Mouse (Mus musculus) liver, postnatal 0 days (tissue): ENCODE results near the gene Hnrnpul2. TPM values are rescaled to one million over a fixed set of nuclear protein-coding genes. Genes with fewer than 3 reads are reported as not detected.

Experiments
- ATAC-seq: fragments of 200-750 bp; cut with Nextera tagmentation; 2 replicates; pipeline ENCODE4 v1.8.0; 2017; ENCODE audit warnings: mild to moderate bottlenecking, moderate library complexity
- DNase-seq: peaks from one replicate; pipeline ENCODE4 v3.0.0-alpha.2; 2016
- H3K27ac ChIP-seq: fragments of 300-500 bp; sonication (generic); 2 replicates; pipeline ENCODE4 v1.5.1; 2014; ENCODE audit warnings: antibody characterized with exemption, moderate library complexity, mild to moderate bottlenecking, low read depth
- H3K27me3 ChIP-seq: fragments of 300-500 bp; sonication (generic); 2 replicates; pipeline ENCODE4 v1.6.1; 2014; ENCODE audit warnings: low read length, control low read depth, mixed read lengths; ENCODE audit not compliant: insufficient read depth
- H3K36me3 ChIP-seq: fragments of 300-500 bp; sonication (generic); replicated peaks from 2 replicates; pipeline ENCODE4 v1.6.1; 2014; ENCODE audit warnings: mild to moderate bottlenecking, control low read depth, low read length, moderate library complexity, mixed read lengths; ENCODE audit not compliant: insufficient read depth
- H3K4me1 ChIP-seq: fragments of 300-500 bp; sonication (generic); 2 replicates; pipeline ENCODE4 v1.6.1; 2014; ENCODE audit warnings: antibody characterized with exemption, mild to moderate bottlenecking, control low read depth; ENCODE audit not compliant: insufficient read depth
- H3K4me2 ChIP-seq: fragments of 300-500 bp; sonication (generic); 2 replicates; pipeline ENCODE4 v1.6.1; 2014; ENCODE audit warnings: low read depth, mild to moderate bottlenecking, low read length, moderate library complexity, mixed read lengths
- H3K4me3 ChIP-seq: fragments of 300-500 bp; sonication (generic); 2 replicates; pipeline ENCODE4 v1.5.1; 2014; ENCODE audit warnings: low read depth, low read length
- H3K9ac ChIP-seq: fragments of 300-500 bp; sonication (generic); replicated peaks from 2 replicates; pipeline ENCODE4 v1.6.1; 2014; ENCODE audit warnings: mild to moderate bottlenecking, moderate library complexity
- H3K9me3 ChIP-seq: fragments of 300-500 bp; sonication (generic); 2 replicates; pipeline ENCODE4 v1.6.1; 2016; ENCODE audit warnings: mild to moderate bottlenecking, control low read depth, low read length, mixed read lengths
- CTCF ChIP-seq: sonication (generic); IDR thresholded peaks from 2 replicates; pipeline ENCODE4 v1.5.1; 2016; ENCODE audit warnings: antibody characterized with exemption, low read depth
- EP300 ChIP-seq: IDR thresholded peaks from 2 replicates; pipeline ENCODE4 v1.6.1; 2016; ENCODE audit warnings: antibody characterized with exemption, low read depth, mild to moderate bottlenecking
- WGBS: fragments of 180-500 bp; shearing (Covaris S2); extraction: QIAGEN DNeasy Blood & Tissue Kit; methylation state at CpG from one replicate; pipeline ENCODE4 v1.1.7; 2014; ENCODE audit not compliant: insufficient replicate concordance; 5-methylcytosine and 5-hydroxymethylcytosine counted together
- polyA plus RNA-seq: library from polyadenylated mRNA; unstranded; fragments of >200 nt; fragmentation: Nextera tagmentation; extraction: Ambion mirVana; gene quantifications from 2 replicates; pipeline ENCODE4 v1.2.1, GENCODE M21; 2015

Gene Hnrnpul2
- polyA plus RNA-seq, 1 experiment from 2014 or later: 2.1 TPM

DNA sequence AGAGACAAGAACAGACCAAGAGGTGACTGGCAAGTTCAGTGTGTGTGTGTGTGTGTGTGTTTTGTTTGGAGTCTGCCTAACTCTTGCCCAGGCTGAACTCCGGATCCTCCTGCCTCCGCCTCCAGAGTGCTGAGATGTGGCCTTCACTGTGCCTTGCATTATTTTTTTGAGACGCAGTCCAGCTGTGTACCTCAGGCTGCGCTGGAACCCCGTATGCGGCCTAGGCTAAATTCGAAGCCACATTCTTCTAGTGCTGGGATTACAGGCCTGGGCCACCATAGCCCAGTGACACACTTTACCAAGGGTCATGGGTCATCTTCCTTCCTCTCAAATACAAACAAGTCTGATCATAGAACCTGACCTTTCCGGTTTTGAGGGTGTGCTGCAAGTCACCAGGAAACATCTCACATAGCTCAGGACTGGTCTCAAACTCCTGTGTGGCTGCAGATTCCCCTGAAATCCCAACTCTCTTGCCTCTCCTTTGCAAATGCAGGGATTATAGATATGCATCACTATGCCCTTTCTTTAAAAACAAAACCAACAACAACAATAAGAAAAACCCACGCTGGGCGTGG lies 52.5 kb downstream of the Hnrnpul2 start:
- Histone ChIP-seq H3K27me3 (no peaks in the 10 kb centered on the region), H3K9me3 (no peaks in the 10 kb centered on the region), H3K4me3 (peak overlapping the region; percentile 96), H3K4me1 (peaks cover 11% of the 10 kb centered on the region; the same call in 1 of the 2 replicates), H3K27ac (peak overlapping the region; percentile 94), H3K4me2 (peak overlapping the region; percentile 77), H3K9ac (peak overlapping the region; percentile 98), H3K36me3 (peaks cover 34% of the 10 kb centered on the region)
- DNase-seq (peak; percentile 33), ATAC-seq (no peak)
- TF ChIP-seq EP300: no peak
- no peak for TF ChIP-seq CTCF
- 60% methylated on average over 10 of the region's 10 CpGs for WGBS

DNA sequence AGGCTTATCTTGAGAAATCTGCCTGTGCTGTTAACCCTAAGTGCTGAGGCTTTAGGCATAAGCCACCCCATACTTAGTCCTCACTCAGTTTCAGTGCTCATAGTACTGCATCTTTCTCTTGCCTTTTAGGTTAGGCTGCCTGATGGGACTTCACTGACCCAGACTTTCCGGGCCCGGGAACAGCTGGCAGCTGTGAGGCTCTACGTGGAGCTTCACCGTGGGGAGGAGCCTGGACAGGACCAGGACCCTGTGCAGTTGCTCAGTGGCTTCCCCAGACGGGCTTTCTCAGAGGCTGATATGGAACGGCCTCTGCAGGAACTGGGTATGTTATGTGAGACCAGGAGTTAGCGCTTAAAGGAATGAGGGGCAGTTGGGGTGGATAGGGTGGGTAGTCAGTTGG lies 55.2 kb downstream of the Hnrnpul2 start:
- Histone ChIP-seq H3K27me3 (no peaks in the 10 kb centered on the region), H3K4me3 (no peak overlapping the region), H3K4me1 (peaks cover 16% of the 10 kb centered on the region), H3K9ac (no peak overlapping the region), H3K36me3 (peaks cover 34% of the 10 kb centered on the region), H3K27ac (no peak overlapping the region), H3K4me2 (no peak overlapping the region), H3K9me3 (no peaks in the 10 kb centered on the region)
- no peak for ATAC-seq
- no peak for DNase-seq
- TF ChIP-seq EP300: no peak
- no peak for TF ChIP-seq CTCF
- 89% methylated on average over 7 of the region's 7 CpGs for WGBS

DNA sequence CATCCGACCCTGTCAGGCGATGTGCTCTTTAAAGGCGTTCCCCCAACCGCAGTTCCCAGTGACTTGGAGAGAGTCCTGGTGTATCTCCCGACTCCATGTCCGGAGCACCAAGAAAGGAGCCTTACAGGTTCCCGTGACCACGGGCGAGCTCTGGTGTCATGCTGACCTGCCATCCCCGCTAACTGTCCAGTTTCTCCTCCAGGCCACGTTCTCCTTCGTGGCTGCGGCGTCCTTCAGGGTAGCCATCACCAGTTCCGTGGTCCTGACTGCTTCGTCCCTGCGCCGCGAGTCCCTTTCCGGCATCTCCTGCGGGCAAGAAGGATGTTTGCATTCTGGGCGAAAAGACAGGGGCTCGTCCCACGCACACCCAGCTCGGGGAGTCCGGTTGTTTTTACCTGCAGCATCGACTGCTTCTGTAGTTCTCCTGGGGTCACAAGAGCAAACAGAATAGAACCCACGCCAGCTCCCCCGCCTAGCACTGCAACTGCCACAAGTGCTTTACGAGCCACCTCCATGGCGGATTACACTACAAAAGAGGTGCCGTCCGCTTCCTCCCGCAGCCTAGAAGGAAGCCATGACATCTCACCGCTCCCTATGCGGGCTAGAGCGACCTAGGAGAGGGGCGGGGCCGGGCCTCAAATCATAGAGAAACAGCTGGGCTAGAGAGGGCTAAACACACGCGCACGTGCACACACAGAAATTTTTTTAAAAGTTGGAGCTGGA lies 60.7 kb downstream of the Hnrnpul2 start, which contains the start of gene Uqcc3:
Gene Uqcc3 (minus strand): TSS at position 613 of the 723 bp plus-strand sequence.
- no peak for TF ChIP-seq CTCF

DNA sequence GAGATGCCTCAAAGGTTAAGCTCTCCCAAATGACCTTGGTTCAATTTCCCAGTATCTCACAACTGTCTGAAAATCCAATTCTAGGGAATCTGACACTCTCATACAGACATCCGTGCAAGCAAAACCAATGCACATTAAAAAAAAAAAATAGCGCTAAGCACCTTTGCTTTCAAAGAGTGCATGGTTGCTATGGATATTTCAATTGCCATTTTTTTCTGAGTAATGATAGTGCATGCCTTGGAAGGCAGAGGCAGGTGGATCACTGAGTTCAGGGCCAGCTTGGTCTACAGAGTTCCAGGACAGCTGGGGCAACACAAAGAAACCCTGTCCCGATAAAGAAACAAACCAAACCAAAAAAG lies 61.2 kb downstream of the Hnrnpul2 start:
- TF ChIP-seq EP300 (no peak), CTCF (no peak)
- Histone ChIP-seq H3K9me3 (no peaks in the 10 kb centered on the region), H3K27me3 (no peaks in the 10 kb centered on the region), H3K4me3 (peak overlapping the region; percentile 94), H3K4me2 (peak overlapping the region; percentile 98), H3K9ac (peak overlapping the region; percentile 53), H3K36me3 (peaks cover 11% of the 10 kb centered on the region), H3K27ac (no peak overlapping the region), H3K4me1 (peaks cover 10% of the 10 kb centered on the region)
- 8% methylated on average over 3 of the region's 3 CpGs for WGBS
- DNase-seq: no peak
- ATAC-seq: no peak; the same call in 1 of the 2 replicates

More for the DNA sequence above, 60.7 kb downstream of the Hnrnpul2 start, which contains the start of gene Uqcc3:
- Histone ChIP-seq H3K27ac (peak within 1 kb of the TSS; percentile 89), H3K4me2 (peak within 1 kb of the TSS; percentile 98), H3K36me3 (peaks cover 15% of the 10 kb centered on the region), H3K27me3 (no peaks in the 10 kb centered on the region), H3K4me3 (peak within 1 kb of the TSS; percentile 94), H3K4me1 (peaks cover 10% of the 10 kb centered on the region), H3K9me3 (no peaks in the 10 kb centered on the region), H3K9ac (peak within 1 kb of the TSS; percentile 88)
- under 1% methylated on average over 42 of the region's 42 CpGs for WGBS
- DNase-seq: peak; percentile 89
- peak; percentile 98 for ATAC-seq

DNA sequence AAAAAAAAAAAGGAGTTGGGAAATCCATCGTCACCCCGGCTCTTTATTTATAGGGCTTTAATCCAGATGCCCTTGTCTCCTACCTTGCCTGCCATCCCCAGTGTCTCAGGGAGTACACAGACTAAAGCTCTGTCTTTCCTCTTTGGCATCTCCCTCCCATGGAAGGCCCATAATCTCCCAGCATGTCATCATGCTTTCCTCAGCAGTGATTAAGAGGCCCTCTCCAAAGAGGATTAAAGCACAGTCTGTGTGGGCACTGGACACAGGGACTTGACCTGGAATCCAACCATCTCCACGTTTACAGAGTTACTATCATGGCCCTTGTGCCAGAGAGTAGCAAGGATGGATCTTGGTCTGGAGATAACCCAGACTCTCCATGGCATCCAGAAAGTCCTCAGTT lies 63.8 kb downstream of the Hnrnpul2 start, which contains the start of the genes Lbhd1 and Gm49403:
Gene Lbhd1 (plus strand): TSS at position 117 of the 400 bp plus-strand sequence.
Gene Gm49403 (plus strand): TSS at position 315 of the 400 bp plus-strand sequence.
- no peaks in the 10 kb centered on the region for H3K36me3 ChIP-seq
- TF ChIP-seq CTCF (no peak), EP300 (no peak)
- H3K27ac ChIP-seq: no peak within 1 kb of the TSS
- 79% methylated on average over 3 of the region's 3 CpGs for WGBS
- no peaks in the 10 kb centered on the region for H3K9me3 ChIP-seq
- H3K4me1 ChIP-seq: peaks cover 18% of the 10 kb centered on the region
- ATAC-seq: no peak
- no peak for DNase-seq
- no peak within 1 kb of the TSS for H3K9ac ChIP-seq
- H3K27me3 ChIP-seq: no peaks in the 10 kb centered on the region
- no peak within 1 kb of the TSS for H3K4me2 ChIP-seq
- no peak within 1 kb of the TSS for H3K4me3 ChIP-seq

Other genes starting within 250 kb of the Hnrnpul2 start
- gene Slc22a8, start 228.8 kb upstream of the Hnrnpul2 start, polyA plus RNA-seq: 0.27 TPM in 2 replicates
- not detected in 2 replicates for gene Slc22a6, start 202.0 kb upstream of the Hnrnpul2 start, polyA plus RNA-seq
- not detected in 2 replicates for gene Chrm1, start 156.2 kb upstream of the Hnrnpul2 start, polyA plus RNA-seq
- 64.4 and 68.0 TPM in 2 replicates for gene Slc3a2, start 96.6 kb upstream of the Hnrnpul2 start, polyA plus RNA-seq
- 36.0 and 36.8 TPM in 2 replicates for gene Wdr74, start 84.2 kb upstream of the Hnrnpul2 start, polyA plus RNA-seq
- gene 1700092M07Rik, start 79.3 kb upstream of the Hnrnpul2 start, polyA plus RNA-seq: 0.31 and 0.43 TPM in 2 replicates
- gene Stx5a, start 78.6 kb upstream of the Hnrnpul2 start, polyA plus RNA-seq: 36.3 and 37.5 TPM in 2 replicates
- gene Nxf1, start 62.9 kb upstream of the Hnrnpul2 start, polyA plus RNA-seq: 47.9 and 49.9 TPM in 2 replicates
- 56.0 and 59.1 TPM in 2 replicates for gene Tmem223, start 49.0 kb upstream of the Hnrnpul2 start, polyA plus RNA-seq
- gene Tmem179b, start 45.5 kb upstream of the Hnrnpul2 start, polyA plus RNA-seq: 76.3 and 80.3 TPM in 2 replicates
- gene Taf6l, start 33.6 kb upstream of the Hnrnpul2 start, polyA plus RNA-seq: 6.6 and 7.9 TPM in 2 replicates
- gene Polr2g, start 21.4 kb upstream of the Hnrnpul2 start, polyA plus RNA-seq: 61.7 and 63.3 TPM in 2 replicates
- 0.82 and 0.91 TPM in 2 replicates for gene Zbtb3, start 17.5 kb upstream of the Hnrnpul2 start, polyA plus RNA-seq
- 9.8 and 12.5 TPM in 2 replicates for gene Ttc9c, start 677 bp upstream of the Hnrnpul2 start, polyA plus RNA-seq
- not detected in 2 replicates for gene AC129217.1, start 9.8 kb downstream of the Hnrnpul2 start, polyA plus RNA-seq
- gene Bscl2, start 17.5 kb downstream of the Hnrnpul2 start, polyA plus RNA-seq: 30.5 and 32.7 TPM in 2 replicates
- gene Gng3, start 19.2 kb downstream of the Hnrnpul2 start, polyA plus RNA-seq: 0.08 and 0.23 TPM in 2 replicates
- gene Lrrn4cl, start 30.8 kb downstream of the Hnrnpul2 start, polyA plus RNA-seq: 0.24 and 0.26 TPM in 2 replicates
- 147 TPM in 2 replicates for gene Ubxn1, start 51.5 kb downstream of the Hnrnpul2 start, polyA plus RNA-seq
- gene Uqcc3, start 60.9 kb downstream of the Hnrnpul2 start, polyA plus RNA-seq: 48.6 and 52.6 TPM in 2 replicates
- 27.5 and 31.3 TPM in 2 replicates for gene Lbhd1, start 63.7 kb downstream of the Hnrnpul2 start, polyA plus RNA-seq
- gene Gm49403, start 63.9 kb downstream of the Hnrnpul2 start, polyA plus RNA-seq: not detected in 2 replicates
- gene 1810009A15Rik, start 68.8 kb downstream of the Hnrnpul2 start, polyA plus RNA-seq: 30.5 and 32.5 TPM in 2 replicates
- not detected in 2 replicates for gene Gm49416, start 68.9 kb downstream of the Hnrnpul2 start, polyA plus RNA-seq
- gene Ints5, start 73.0 kb downstream of the Hnrnpul2 start, polyA plus RNA-seq: 11.4 and 12.1 TPM in 2 replicates
- 29.4 and 32.4 TPM in 2 replicates for gene Ganab, start 78.1 kb downstream of the Hnrnpul2 start, polyA plus RNA-seq
- gene B3gat3, start 100.4 kb downstream of the Hnrnpul2 start, polyA plus RNA-seq: 20.2 and 22.3 TPM in 2 replicates
- 2.0 and 2.5 TPM in 2 replicates for gene Rom1, start 109.3 kb downstream of the Hnrnpul2 start, polyA plus RNA-seq
- 8.0 and 9.5 TPM in 2 replicates for gene Eml3, start 109.5 kb downstream of the Hnrnpul2 start, polyA plus RNA-seq
- 43.0 and 45.7 TPM in 2 replicates for gene Mta2, start 121.9 kb downstream of the Hnrnpul2 start, polyA plus RNA-seq
- 9.0 and 10.7 TPM in 2 replicates for gene Tut1, start 133.8 kb downstream of the Hnrnpul2 start, polyA plus RNA-seq
- 129 and 134 TPM in 2 replicates for gene Eef1g, start 147.0 kb downstream of the Hnrnpul2 start, polyA plus RNA-seq
- gene Ahnak, start 169.3 kb downstream of the Hnrnpul2 start, polyA plus RNA-seq: 3.5 and 4.0 TPM in 2 replicates